Mouse (Mus musculus) heart, embryonic 15.5 days (tissue): ENCODE measurements around the gene Cfap77. TPM values are rescaled to one million over a fixed set of nuclear protein-coding genes. Genes with fewer than 3 reads are reported as not detected.

Experiments used
- ATAC-seq: fragments of 200-750 bp; cut with Nextera tagmentation; replicated peaks from 2 replicates; pipeline ENCODE4 v1.8.0; 2017; ENCODE audit warnings: low read depth, moderate TSS enrichment; ENCODE audit not compliant: insufficient number of reproducible peaks, insufficient read depth, low FRiP score
- H3K27ac ChIP-seq: fragments of 300-500 bp; sonication (generic); 2 replicates; pipeline ENCODE4 v1.5.1; 2015; ENCODE audit warnings: mild to moderate bottlenecking, inconsistent platforms
- H3K27me3 ChIP-seq: fragments of 300-500 bp; sonication (generic); 2 replicates; pipeline ENCODE4 v1.6.1; 2015; ENCODE audit warnings: inconsistent platforms
- H3K36me3 ChIP-seq: fragments of 300-500 bp; sonication (generic); 2 replicates; pipeline ENCODE4 v1.6.1; 2015; ENCODE audit warnings: mild to moderate bottlenecking, inconsistent platforms
- H3K4me1 ChIP-seq: fragments of 300-500 bp; sonication (generic); replicated peaks from 2 replicates; pipeline ENCODE4 v1.6.1; 2015; ENCODE audit warnings: inconsistent platforms
- H3K4me2 ChIP-seq: fragments of 300-500 bp; sonication (generic); 2 replicates; pipeline ENCODE4 v1.6.1; 2015; ENCODE audit warnings: inconsistent platforms, mild to moderate bottlenecking, moderate library complexity
- H3K4me3 ChIP-seq: fragments of 300-500 bp; sonication (generic); 2 replicates; pipeline ENCODE4 v1.5.1; 2015; ENCODE audit warnings: mild to moderate bottlenecking, inconsistent platforms
- H3K9ac ChIP-seq: fragments of 300-500 bp; sonication (generic); 2 replicates; pipeline ENCODE4 v1.6.1; 2015; ENCODE audit warnings: mild to moderate bottlenecking, inconsistent platforms
- H3K9me3 ChIP-seq: fragments of 300-500 bp; sonication (generic); replicated peaks from 2 replicates; pipeline ENCODE4 v1.6.1; 2016; ENCODE audit warnings: inconsistent platforms
- WGBS: fragments of 180-500 bp; shearing (Covaris S2); methylation state at CpG from one replicate; pipeline ENCODE4 v1.1.7; 2015; ENCODE audit warnings: mixed read lengths; 5-methylcytosine and 5-hydroxymethylcytosine counted together
- polyA plus RNA-seq: library from polyadenylated mRNA; unstranded; fragments of >200 nt; fragmentation: Nextera tagmentation; extraction: Ambion mirVana; gene quantifications from 2 replicates; pipeline ENCODE4 v1.2.1, GENCODE M21; 2015

Gene Cfap77
- polyA plus RNA-seq, 1 experiment from 2014 or later: 0.18 TPM

- H3K27me3 ChIP-seq: no peaks in the 10 kb centered on the region
- no peak overlapping the region for H3K4me3 ChIP-seq
- H3K27ac ChIP-seq: no peak overlapping the region
- no peaks in the 10 kb centered on the region for H3K4me1 ChIP-seq
- no peak overlapping the region for H3K9ac ChIP-seq
- H3K4me2 ChIP-seq: no peak overlapping the region
- WGBS: 100% methylated on average over 3 of the region's 3 CpGs
- ATAC-seq: no peak
- no peaks in the 10 kb centered on the region for H3K36me3 ChIP-seq
- no peaks in the 10 kb centered on the region for H3K9me3 ChIP-seq
Measured at GRCm38 (mm10) chr2:28988781-28989180, 66.1 kb downstream of the Cfap77 start.

- WGBS: 70% methylated on average over 20 of the region's 20 CpGs
- Histone ChIP-seq H3K27me3 (peaks cover 18% of the 10 kb centered on the region), H3K4me1 (0 out of 2 replicates have a peak, but pooled peaks cover under 1% of the 10 kb centered on the region), H3K4me2 (no peak overlapping the region), H3K9me3 (no peaks in the 10 kb centered on the region), H3K4me3 (no peak overlapping the region), H3K27ac (no peak overlapping the region), H3K9ac (no peak overlapping the region), H3K36me3 (no peaks in the 10 kb centered on the region)
- no peak for ATAC-seq
Measured at GRCm38 (mm10) chr2:28980080-28980910, 74.6 kb downstream of the Cfap77 start.

GRCm38 (mm10) chr2:28978461-28978860, 76.4 kb downstream of the Cfap77 start:
- H3K4me2 ChIP-seq: no peak overlapping the region
- no peak for ATAC-seq
- H3K9ac ChIP-seq: no peak overlapping the region
- H3K27ac ChIP-seq: no peak overlapping the region
- H3K4me3 ChIP-seq: no peak overlapping the region
- 69% methylated on average over 4 of the region's 4 CpGs for WGBS
- no peaks in the 10 kb centered on the region for H3K9me3 ChIP-seq
- H3K36me3 ChIP-seq: no peaks in the 10 kb centered on the region
- H3K27me3 ChIP-seq: peaks cover 36% of the 10 kb centered on the region
- H3K4me1 ChIP-seq: peaks cover 9% of the 10 kb centered on the region

DNA sequence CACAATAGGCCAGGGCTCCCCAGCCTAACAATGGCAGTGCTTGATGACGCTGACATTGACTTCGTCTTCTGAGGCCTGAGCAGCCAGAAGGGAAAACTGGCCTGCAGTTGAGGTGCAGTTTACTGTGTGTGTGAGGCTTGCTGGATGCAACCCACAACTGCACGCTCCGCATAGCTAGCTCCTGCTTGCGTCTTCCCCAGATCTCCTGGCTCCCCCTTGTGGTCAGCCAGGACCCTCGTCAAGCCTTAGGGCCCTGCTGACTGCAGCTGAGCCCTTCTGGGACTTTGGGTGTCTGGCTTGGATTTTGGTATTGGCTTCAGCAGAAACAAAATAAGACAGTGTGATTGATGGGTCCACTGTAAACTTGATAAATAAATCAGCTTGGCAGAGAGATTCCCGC, 78.2 kb downstream of the Cfap77 start:
- H3K4me2 ChIP-seq: no peak overlapping the region
- H3K9ac ChIP-seq: no peak overlapping the region
- no peak for ATAC-seq
- WGBS: 11% methylated on average over 7 of the region's 7 CpGs
- peaks cover 9% of the 10 kb centered on the region for H3K4me1 ChIP-seq
- no peaks in the 10 kb centered on the region for H3K36me3 ChIP-seq
- H3K27me3 ChIP-seq: peaks cover 43% of the 10 kb centered on the region
- no peaks in the 10 kb centered on the region for H3K9me3 ChIP-seq
- no peak overlapping the region for H3K4me3 ChIP-seq
- no peak overlapping the region for H3K27ac ChIP-seq

GRCm38 (mm10) chr2:28975604-28976003, 79.3 kb downstream of the Cfap77 start:
- Histone ChIP-seq H3K36me3 (no peaks in the 10 kb centered on the region), H3K27ac (no peak overlapping the region), H3K4me3 (no peak overlapping the region), H3K27me3 (peaks cover 47% of the 10 kb centered on the region), H3K4me2 (no peak overlapping the region), H3K9me3 (no peaks in the 10 kb centered on the region), H3K4me1 (peaks cover 9% of the 10 kb centered on the region), H3K9ac (no peak overlapping the region)
- no peak for ATAC-seq
- 64% methylated on average over 5 of the region's 5 CpGs for WGBS

DNA sequence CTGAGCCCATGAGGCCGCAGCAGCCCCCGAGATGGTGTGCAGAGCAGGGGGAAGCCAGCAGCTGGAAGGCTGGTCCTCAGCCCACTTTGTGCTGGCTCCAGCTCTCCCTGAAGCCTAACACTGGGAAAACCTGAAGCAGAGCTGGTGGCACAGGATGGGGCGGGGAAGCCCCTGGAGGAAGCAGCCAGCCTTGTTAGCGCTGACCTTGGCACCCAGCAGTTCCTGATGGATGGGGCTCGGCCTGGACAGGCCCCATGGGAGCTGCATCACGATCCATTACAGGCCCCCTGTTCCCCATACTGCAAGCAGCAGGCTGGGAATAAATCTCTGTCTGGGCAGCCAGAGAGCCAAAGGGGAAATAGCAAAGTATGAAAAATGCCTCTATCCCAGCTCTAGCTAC, 80.3 kb downstream of the Cfap77 start:
- peaks cover 9% of the 10 kb centered on the region for H3K4me1 ChIP-seq
- H3K9me3 ChIP-seq: no peaks in the 10 kb centered on the region
- no peak overlapping the region for H3K27ac ChIP-seq
- H3K9ac ChIP-seq: no peak overlapping the region
- no peak for ATAC-seq
- peaks cover 54% of the 10 kb centered on the region for H3K27me3 ChIP-seq
- no peaks in the 10 kb centered on the region for H3K36me3 ChIP-seq
- no peak overlapping the region for H3K4me3 ChIP-seq
- WGBS: 21% methylated on average over 6 of the region's 6 CpGs
- H3K4me2 ChIP-seq: no peak overlapping the region

DNA sequence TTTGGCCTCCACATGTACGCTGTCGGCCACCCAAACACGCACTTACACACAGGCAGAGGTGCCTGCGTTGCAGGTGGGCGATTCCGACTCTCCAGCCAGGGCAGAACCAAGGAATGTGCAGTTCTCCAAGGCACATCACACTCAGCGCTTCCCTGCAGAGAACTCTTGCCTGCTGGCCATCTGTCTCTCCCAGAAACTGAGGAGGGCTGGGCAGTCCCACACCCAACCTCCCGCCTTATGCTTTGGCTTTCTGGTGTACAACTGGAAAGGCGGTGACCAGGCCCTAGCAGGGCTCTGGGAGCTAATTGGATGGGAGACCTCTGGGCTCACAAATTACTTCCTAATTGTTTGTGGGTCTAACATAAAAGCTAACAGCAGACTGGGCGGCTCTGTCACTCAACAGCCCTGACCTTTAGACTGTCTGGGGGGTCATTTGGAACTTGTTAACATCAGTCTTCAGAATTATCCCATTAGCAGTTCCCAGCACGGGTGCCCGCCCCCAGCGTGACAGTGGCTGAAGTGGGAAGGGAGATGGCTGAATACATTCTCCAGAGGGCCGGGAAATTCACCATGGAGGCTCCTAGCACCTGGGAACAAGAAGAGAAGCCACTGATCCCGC, 80.9 kb downstream of the Cfap77 start:
- Histone ChIP-seq H3K4me3 (no peak overlapping the region), H3K4me1 (peaks cover 9% of the 10 kb centered on the region), H3K4me2 (no peak overlapping the region), H3K9me3 (no peaks in the 10 kb centered on the region), H3K9ac (no peak overlapping the region), H3K27ac (no peak overlapping the region), H3K36me3 (no peaks in the 10 kb centered on the region), H3K27me3 (peaks cover 54% of the 10 kb centered on the region)
- ATAC-seq: no peak
- 43% methylated on average over 15 of the region's 15 CpGs for WGBS

GRCm38 (mm10) chr2:28970424-28970823, 84.4 kb downstream of the Cfap77 start:
- H3K4me1 ChIP-seq: peaks cover 9% of the 10 kb centered on the region
- H3K27ac ChIP-seq: no peak overlapping the region
- no peaks in the 10 kb centered on the region for H3K36me3 ChIP-seq
- ATAC-seq: no peak
- H3K9me3 ChIP-seq: no peaks in the 10 kb centered on the region
- peaks cover 40% of the 10 kb centered on the region for H3K27me3 ChIP-seq
- no peak overlapping the region for H3K4me2 ChIP-seq
- no peak overlapping the region for H3K9ac ChIP-seq
- 76% methylated on average over 14 of the region's 14 CpGs for WGBS
- no peak overlapping the region for H3K4me3 ChIP-seq

- Histone ChIP-seq H3K4me2 (no peak overlapping the region), H3K27me3 (peaks cover 20% of the 10 kb centered on the region), H3K9me3 (no peaks in the 10 kb centered on the region), H3K9ac (no peak overlapping the region), H3K4me1 (no peaks in the 10 kb centered on the region), H3K27ac (no peak overlapping the region), H3K36me3 (no peaks in the 10 kb centered on the region), H3K4me3 (no peak overlapping the region)
- WGBS: 76% methylated on average over 1 of the region's 1 CpGs
- no peak for ATAC-seq
Measured at GRCm38 (mm10) chr2:28968278-28968677, 86.6 kb downstream of the Cfap77 start.

DNA sequence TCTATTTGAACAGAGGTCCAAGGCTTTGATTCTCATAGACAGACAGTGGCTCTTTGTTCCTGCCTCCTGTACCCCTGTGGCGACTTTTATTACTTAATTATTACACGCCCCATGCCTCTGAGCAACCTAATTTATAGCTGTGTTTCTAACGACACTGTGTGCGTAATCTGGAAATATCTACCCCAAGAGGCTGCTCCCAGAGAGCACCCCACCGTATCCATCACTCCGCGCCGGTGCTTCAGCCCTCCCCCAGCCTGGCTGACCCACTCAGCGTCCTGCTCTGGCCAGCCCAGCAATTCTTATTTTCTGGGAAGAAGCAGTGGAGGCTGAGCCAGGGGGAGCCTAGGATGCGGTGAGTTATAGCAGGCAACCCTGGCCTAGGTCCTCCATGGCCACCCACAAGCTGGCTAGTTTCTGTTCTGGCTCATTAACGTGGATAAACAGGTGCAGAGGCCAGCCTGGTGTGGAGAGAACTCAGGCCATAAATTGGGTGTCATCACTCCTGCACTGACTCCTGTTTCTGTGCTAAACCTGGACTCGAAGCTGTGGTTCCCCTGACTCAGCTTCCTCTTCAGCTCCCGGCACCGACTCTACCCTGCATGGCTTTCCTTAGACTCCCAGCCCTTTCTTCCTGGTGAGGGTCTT, 88.6 kb downstream of the Cfap77 start:
- no peaks in the 10 kb centered on the region for H3K4me1 ChIP-seq
- no peak overlapping the region for H3K27ac ChIP-seq
- H3K27me3 ChIP-seq: peaks cover 15% of the 10 kb centered on the region
- no peak overlapping the region for H3K4me3 ChIP-seq
- 65% methylated on average over 14 of the region's 14 CpGs for WGBS
- H3K36me3 ChIP-seq: no peaks in the 10 kb centered on the region
- ATAC-seq: no peak
- no peak overlapping the region for H3K4me2 ChIP-seq
- no peak overlapping the region for H3K9ac ChIP-seq
- no peaks in the 10 kb centered on the region for H3K9me3 ChIP-seq

- peaks cover 3% of the 10 kb centered on the region for H3K27me3 ChIP-seq
- 55% methylated on average over 6 of the region's 6 CpGs for whole genome bisulfite sequencing
- H3K4me3 ChIP-seq: no peak overlapping the region
- H3K9me3 ChIP-seq: no peaks in the 10 kb centered on the region
- H3K27ac ChIP-seq: peak overlapping the region; percentile 62; the same call in 1 of the 2 replicates
- no peak overlapping the region for H3K9ac ChIP-seq
- H3K4me2 ChIP-seq: no peak overlapping the region
- no peaks in the 10 kb centered on the region for H3K4me1 ChIP-seq
- ATAC-seq: no peak
- H3K36me3 ChIP-seq: no peaks in the 10 kb centered on the region
Measured at GRCm38 (mm10) chr2:28963565-28963964, 91.3 kb downstream of the Cfap77 start.
